Mouse (Mus musculus): ENCODE data around the gene Usp42. TPM values are rescaled to one million over a fixed set of nuclear protein-coding genes. Genes with fewer than 3 reads are reported as not detected.
A peak's percentile ranks its signal among the peaks of the same experiment; 100 is the strongest.

Usp42 gene
- polyA plus RNA-seq, 1 experiment from 2014 or later: 23.6 TPM

DNA sequence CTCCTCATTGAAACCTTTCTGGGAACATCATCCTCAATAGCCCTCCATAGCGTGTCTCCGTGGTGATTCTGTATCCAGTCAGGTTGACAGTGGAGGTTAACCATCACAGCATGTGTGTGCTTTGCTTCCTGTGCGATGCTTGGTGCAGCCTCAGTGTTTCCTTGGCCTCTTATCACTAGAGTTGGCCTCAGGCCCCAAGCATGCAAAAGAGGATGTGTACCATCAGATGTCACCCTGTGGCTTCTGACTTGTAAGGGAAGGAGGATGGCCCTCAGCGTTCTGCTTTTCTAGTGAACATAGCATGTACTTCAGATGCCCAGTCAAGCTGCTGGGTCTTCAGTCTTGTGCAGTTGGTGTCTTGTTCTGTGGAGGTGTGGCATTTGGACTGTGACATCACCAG is 33.6 kb downstream of the Usp42 start:
- H3K4me1 ChIP-seq (ENCODE audit: control insufficient read depth, insufficient read depth, low read length): no peaks in the 10 kb centered on the region
- H3K27ac ChIP-seq (ENCODE audit: low read depth, low read length): no peak overlapping the region
- ATAC-seq (ENCODE audit: low FRiP score, low TSS enrichment): no peak
- no peak overlapping the region for H3K4me2 ChIP-seq (replicated peaks; ENCODE audit: low read depth, low read length)
- H3K27me3 ChIP-seq (ENCODE audit: control insufficient read depth, insufficient read depth, low read length): no peaks in the 10 kb centered on the region
- no peak overlapping the region for H3K9ac ChIP-seq (ENCODE audit: low read depth, low read length)
- no peaks in the 10 kb centered on the region for H3K9me3 ChIP-seq (ENCODE audit: control insufficient read depth, low read length)
- no peak overlapping the region for H3K4me3 ChIP-seq (ENCODE audit: low read length)
- 96% methylated on average over 4 of the region's 4 CpGs for WGBS
- H3K36me3 ChIP-seq (ENCODE audit: control insufficient read depth, insufficient read depth, low read length): peaks cover 51% of the 10 kb centered on the region

GRCm38 (mm10) chr5:143696323-143696722 is 35.8 kb downstream of the Usp42 start:
- H3K27ac ChIP-seq (ENCODE audit: low read depth, low read length): no peak overlapping the region
- WGBS: 59% methylated on average over 3 of the region's 3 CpGs
- H3K9me3 ChIP-seq (ENCODE audit: control insufficient read depth, low read length): no peaks in the 10 kb centered on the region
- H3K9ac ChIP-seq (ENCODE audit: low read depth, low read length): no peak overlapping the region
- no peaks in the 10 kb centered on the region for H3K27me3 ChIP-seq (ENCODE audit: control insufficient read depth, insufficient read depth, low read length)
- H3K4me1 ChIP-seq (ENCODE audit: control insufficient read depth, insufficient read depth, low read length): no peaks in the 10 kb centered on the region
- ATAC-seq (ENCODE audit: low FRiP score, low TSS enrichment): 0 out of 2 replicates have a peak, but pooled peaks have one; percentile 51
- H3K4me2 ChIP-seq (replicated peaks; ENCODE audit: low read depth, low read length): no peak overlapping the region
- no peak overlapping the region for H3K4me3 ChIP-seq (ENCODE audit: low read length)
- peaks cover 51% of the 10 kb centered on the region for H3K36me3 ChIP-seq (ENCODE audit: control insufficient read depth, insufficient read depth, low read length)

- 93% methylated on average over 5 of the region's 5 CpGs for WGBS
- no peak overlapping the region for H3K27ac ChIP-seq (ENCODE audit: low read depth, low read length)
- H3K4me3 ChIP-seq (ENCODE audit: low read length): no peak overlapping the region
- no peak overlapping the region for H3K9ac ChIP-seq (ENCODE audit: low read depth, low read length)
- ATAC-seq (ENCODE audit: low FRiP score, low TSS enrichment): no peak
- H3K27me3 ChIP-seq (ENCODE audit: control insufficient read depth, insufficient read depth, low read length): no peaks in the 10 kb centered on the region
- H3K4me1 ChIP-seq (ENCODE audit: control insufficient read depth, insufficient read depth, low read length): no peaks in the 10 kb centered on the region
- no peaks in the 10 kb centered on the region for H3K9me3 ChIP-seq (ENCODE audit: control insufficient read depth, low read length)
- peaks cover 59% of the 10 kb centered on the region for H3K36me3 ChIP-seq (ENCODE audit: control insufficient read depth, insufficient read depth, low read length)
- H3K4me2 ChIP-seq (replicated peaks; ENCODE audit: low read depth, low read length): no peak overlapping the region
Observed at GRCm38 (mm10) chr5:143690926-143691325, 41.2 kb downstream of the Usp42 start.

DNA sequence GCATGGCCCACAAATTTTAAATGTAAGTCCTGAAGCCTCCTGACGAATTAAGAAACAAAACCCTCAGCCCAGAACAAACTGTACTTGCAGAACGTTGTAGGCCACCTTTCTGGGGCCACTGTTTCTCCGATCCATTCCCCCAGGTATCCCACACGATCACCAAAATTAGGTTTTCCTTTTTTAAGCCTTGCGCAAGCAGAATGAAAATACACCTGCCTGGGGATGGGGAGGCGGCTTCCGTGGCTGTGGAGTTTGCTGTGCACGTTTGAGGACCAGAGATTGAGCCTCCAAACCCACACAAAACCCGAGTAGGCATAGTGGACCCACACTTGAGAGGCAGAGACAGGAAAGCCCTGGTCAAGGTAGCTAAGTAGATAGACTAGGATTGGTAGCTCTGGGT is 41.7 kb downstream of the Usp42 start:
- Histone ChIP-seq H3K4me3 (ENCODE audit: low read length) (no peak overlapping the region), H3K9ac (ENCODE audit: low read depth, low read length) (no peak overlapping the region), H3K27ac (ENCODE audit: low read depth, low read length) (no peak overlapping the region), H3K36me3 (ENCODE audit: control insufficient read depth, insufficient read depth, low read length) (peaks cover 59% of the 10 kb centered on the region), H3K4me2 (replicated peaks; ENCODE audit: low read depth, low read length) (no peak overlapping the region), H3K4me1 (ENCODE audit: control insufficient read depth, insufficient read depth, low read length) (no peaks in the 10 kb centered on the region), H3K9me3 (ENCODE audit: control insufficient read depth, low read length) (no peaks in the 10 kb centered on the region), H3K27me3 (ENCODE audit: control insufficient read depth, insufficient read depth, low read length) (no peaks in the 10 kb centered on the region)
- WGBS: 84% methylated on average over 9 of the region's 9 CpGs
- no peak for ATAC-seq (ENCODE audit: low FRiP score, low TSS enrichment)

- ATAC-seq (ENCODE audit: low FRiP score, low TSS enrichment): no peak
- Histone ChIP-seq H3K4me2 (replicated peaks; ENCODE audit: low read depth, low read length) (no peak overlapping the region), H3K4me1 (ENCODE audit: control insufficient read depth, insufficient read depth, low read length) (peaks cover 12% of the 10 kb centered on the region), H3K27me3 (ENCODE audit: control insufficient read depth, insufficient read depth, low read length) (no peaks in the 10 kb centered on the region), H3K4me3 (ENCODE audit: low read length) (no peak overlapping the region), H3K27ac (ENCODE audit: low read depth, low read length) (no peak overlapping the region), H3K9ac (ENCODE audit: low read depth, low read length) (no peak overlapping the region), H3K36me3 (ENCODE audit: control insufficient read depth, insufficient read depth, low read length) (peaks cover 40% of the 10 kb centered on the region), H3K9me3 (ENCODE audit: control insufficient read depth, low read length) (no peaks in the 10 kb centered on the region)
- WGBS: 96% methylated on average over 3 of the region's 3 CpGs
Observed at GRCm38 (mm10) chr5:143687589-143687988, 44.5 kb downstream of the Usp42 start.

GRCm38 (mm10) chr5:143686456-143686855 is 45.6 kb downstream of the Usp42 start:
- no peak overlapping the region for H3K27ac ChIP-seq (ENCODE audit: low read depth, low read length)
- no peak for ATAC-seq (ENCODE audit: low FRiP score, low TSS enrichment)
- peaks cover 31% of the 10 kb centered on the region for H3K36me3 ChIP-seq (ENCODE audit: control insufficient read depth, insufficient read depth, low read length)
- peaks cover 12% of the 10 kb centered on the region for H3K4me1 ChIP-seq (ENCODE audit: control insufficient read depth, insufficient read depth, low read length)
- no peaks in the 10 kb centered on the region for H3K27me3 ChIP-seq (ENCODE audit: control insufficient read depth, insufficient read depth, low read length)
- no peaks in the 10 kb centered on the region for H3K9me3 ChIP-seq (ENCODE audit: control insufficient read depth, low read length)
- H3K4me2 ChIP-seq (replicated peaks; ENCODE audit: low read depth, low read length): no peak overlapping the region
- H3K4me3 ChIP-seq (ENCODE audit: low read length): no peak overlapping the region
- 93% methylated on average over 3 of the region's 3 CpGs for WGBS
- no peak overlapping the region for H3K9ac ChIP-seq (ENCODE audit: low read depth, low read length)

GRCm38 (mm10) chr5:143684911-143685390 is 47.1 kb downstream of the Usp42 start:
- WGBS: 90% methylated on average over 8 of the region's 8 CpGs
- Histone ChIP-seq H3K27me3 (ENCODE audit: control insufficient read depth, insufficient read depth, low read length) (no peaks in the 10 kb centered on the region), H3K4me1 (ENCODE audit: control insufficient read depth, insufficient read depth, low read length) (peaks cover 12% of the 10 kb centered on the region), H3K36me3 (ENCODE audit: control insufficient read depth, insufficient read depth, low read length) (peaks cover 26% of the 10 kb centered on the region), H3K9ac (ENCODE audit: low read depth, low read length) (no peak overlapping the region), H3K4me2 (replicated peaks; ENCODE audit: low read depth, low read length) (no peak overlapping the region), H3K4me3 (ENCODE audit: low read length) (no peak overlapping the region), H3K27ac (ENCODE audit: low read depth, low read length) (no peak overlapping the region), H3K9me3 (ENCODE audit: control insufficient read depth, low read length) (no peaks in the 10 kb centered on the region)
- no peak for ATAC-seq (ENCODE audit: low FRiP score, low TSS enrichment)

- no peaks in the 10 kb centered on the region for H3K9me3 ChIP-seq (ENCODE audit: control insufficient read depth, low read length)
- H3K4me2 ChIP-seq (replicated peaks; ENCODE audit: low read depth, low read length): no peak overlapping the region
- no peak overlapping the region for H3K27ac ChIP-seq (ENCODE audit: low read depth, low read length)
- WGBS: 33% methylated on average over 6 of the region's 6 CpGs
- H3K27me3 ChIP-seq (ENCODE audit: control insufficient read depth, insufficient read depth, low read length): no peaks in the 10 kb centered on the region
- H3K9ac ChIP-seq (ENCODE audit: low read depth, low read length): no peak overlapping the region
- peaks cover 13% of the 10 kb centered on the region for H3K4me1 ChIP-seq (ENCODE audit: control insufficient read depth, insufficient read depth, low read length)
- peaks cover 21% of the 10 kb centered on the region for H3K36me3 ChIP-seq (ENCODE audit: control insufficient read depth, insufficient read depth, low read length)
- no peak for ATAC-seq (ENCODE audit: low FRiP score, low TSS enrichment)
- H3K4me3 ChIP-seq (ENCODE audit: low read length): no peak overlapping the region
Observed at GRCm38 (mm10) chr5:143683696-143684095, 48.4 kb downstream of the Usp42 start.

- Histone ChIP-seq H3K9ac (ENCODE audit: low read depth, low read length) (no peak overlapping the region), H3K27ac (ENCODE audit: low read depth, low read length) (no peak overlapping the region), H3K27me3 (ENCODE audit: control insufficient read depth, insufficient read depth, low read length) (no peaks in the 10 kb centered on the region), H3K4me3 (ENCODE audit: low read length) (no peak overlapping the region), H3K9me3 (ENCODE audit: control insufficient read depth, low read length) (no peaks in the 10 kb centered on the region), H3K36me3 (ENCODE audit: control insufficient read depth, insufficient read depth, low read length) (0 out of 2 replicates have a peak, but pooled peaks cover 3% of the 10 kb centered on the region), H3K4me1 (ENCODE audit: control insufficient read depth, insufficient read depth, low read length) (peaks cover 40% of the 10 kb centered on the region), H3K4me2 (replicated peaks; ENCODE audit: low read depth, low read length) (no peak overlapping the region)
- no peak for ATAC-seq (ENCODE audit: low FRiP score, low TSS enrichment)
- WGBS: 67% methylated on average over 6 of the region's 6 CpGs
Observed at GRCm38 (mm10) chr5:143679654-143680053, 52.4 kb downstream of the Usp42 start.
